Mouse (Mus musculus): Measurements from ENCODE around the gene Gramd1b.

The Gramd1b gene

DNA sequence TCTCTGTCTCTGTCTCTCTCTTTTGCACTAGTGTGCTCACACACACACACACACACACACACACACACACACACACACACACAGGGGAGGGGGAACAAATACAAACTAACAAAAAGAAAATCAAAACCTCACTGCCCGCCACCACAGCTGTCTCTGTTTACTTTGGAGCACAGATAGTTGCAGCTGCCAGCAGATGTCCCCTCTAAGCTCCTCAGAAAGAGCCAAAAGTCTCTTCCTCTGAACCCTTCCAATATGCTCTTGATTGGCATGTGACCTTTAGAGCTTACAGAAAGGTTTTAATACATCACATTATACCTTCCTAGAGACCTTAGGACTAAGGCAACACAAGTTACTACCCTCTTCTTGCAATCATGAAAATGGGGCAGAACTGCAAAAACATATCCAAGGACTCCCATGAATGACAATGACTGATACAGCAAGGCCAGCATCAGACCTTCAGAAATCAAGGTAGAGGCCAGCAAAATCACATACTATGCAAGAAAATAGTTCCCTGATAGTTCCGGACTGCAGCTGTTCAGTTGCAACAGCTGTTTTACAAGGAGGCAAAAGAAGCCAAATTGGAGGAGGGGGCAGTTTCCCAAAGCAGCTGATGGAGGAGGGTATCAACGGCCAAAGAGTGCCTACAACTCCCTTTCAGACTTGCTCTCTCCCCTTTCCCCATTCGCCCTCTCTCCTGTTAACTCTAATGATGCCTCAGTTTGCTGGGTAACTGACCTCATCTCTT, 72.5 kb downstream of the Gramd1b start:
- DNase-seq (ENCODE audit: low read depth, low spot score): no peak

DNA sequence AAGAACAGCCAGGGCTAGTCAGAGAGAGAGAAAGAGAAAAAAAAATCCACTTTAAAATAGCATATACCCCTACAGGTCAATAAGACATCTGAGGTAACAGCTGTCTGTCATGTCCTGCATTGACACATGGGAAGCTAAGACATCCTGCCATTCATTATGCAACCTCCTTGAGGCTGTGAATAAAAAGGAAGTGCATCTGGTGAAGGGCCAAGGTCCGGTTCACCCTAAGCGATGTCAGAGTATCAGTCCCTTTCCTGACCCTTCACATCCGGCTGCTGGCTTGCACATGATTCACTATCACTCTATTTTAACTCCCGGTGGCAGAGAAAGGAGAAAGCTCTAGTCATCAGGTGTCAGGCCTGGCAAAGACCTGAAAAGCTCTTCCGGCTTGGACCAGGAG, 73.7 kb downstream of the Gramd1b start:
- no peak for DNase-seq (ENCODE audit: low read depth, low spot score)

DNA sequence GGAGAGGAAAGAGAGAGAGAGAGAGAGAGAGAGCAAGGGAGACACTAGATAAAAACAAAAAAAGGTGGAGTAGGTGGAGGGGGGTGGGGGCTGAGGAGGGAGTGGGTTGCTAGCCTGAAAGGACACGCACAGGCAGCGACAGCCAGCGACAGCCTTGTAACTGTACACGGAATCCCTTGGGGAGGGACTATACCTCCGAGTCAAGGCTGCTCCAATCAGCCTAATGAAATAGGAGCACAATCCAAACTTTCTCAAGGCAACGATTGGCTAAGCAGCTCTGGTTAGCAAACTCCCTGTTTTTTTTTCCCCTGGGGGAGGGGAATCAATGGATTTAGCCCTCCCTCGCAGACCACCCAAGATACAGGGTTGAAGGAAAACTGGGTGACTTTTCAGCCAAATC, 75.0 kb downstream of the Gramd1b start:
- no peak for DNase-seq (ENCODE audit: low read depth, low spot score)

DNA sequence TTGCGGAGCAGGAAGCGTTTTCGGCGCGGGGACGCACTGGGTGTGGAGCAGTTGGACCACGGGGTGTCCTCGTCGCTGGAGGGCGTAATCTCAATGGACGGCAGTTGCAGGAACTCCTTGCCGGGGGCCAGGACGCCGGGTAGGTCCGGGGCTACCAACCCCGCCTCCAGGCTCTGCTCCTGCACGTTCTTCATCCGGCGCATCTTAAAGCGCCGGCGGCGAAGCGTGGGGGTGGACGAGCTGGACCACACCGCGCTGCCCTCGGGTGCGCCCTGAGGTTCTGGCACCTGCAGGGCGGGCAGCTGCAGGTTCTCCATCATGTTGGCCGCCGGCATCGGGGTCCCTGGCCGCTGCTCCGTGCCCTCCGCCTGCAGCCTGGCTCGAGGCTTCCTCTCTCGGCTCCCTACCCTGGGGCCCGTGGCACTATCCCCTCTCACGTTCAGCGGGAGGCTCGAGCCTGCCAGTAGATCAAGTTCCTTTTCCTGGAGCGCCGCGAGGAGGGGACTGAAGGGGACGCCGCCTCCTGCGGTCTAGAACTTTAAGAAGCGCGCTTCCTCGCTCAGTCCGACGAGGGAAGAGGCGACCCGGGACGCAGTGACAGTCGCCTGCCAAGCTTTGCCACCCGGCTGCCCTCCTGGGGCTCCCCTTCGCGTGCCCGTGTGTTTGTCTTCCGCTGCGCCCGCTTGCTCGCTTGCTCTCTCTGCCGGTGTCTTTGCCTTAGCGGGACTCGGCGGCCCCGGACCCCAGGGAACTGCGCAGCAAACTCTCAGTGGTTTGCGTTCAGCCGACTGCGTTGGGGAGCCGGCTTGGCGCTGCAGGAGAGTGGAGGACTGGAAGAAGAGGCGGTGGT, 75.6 kb downstream of the Gramd1b start:
- DNase-seq (ENCODE audit: low read depth, low spot score): peak; percentile 83

DNA sequence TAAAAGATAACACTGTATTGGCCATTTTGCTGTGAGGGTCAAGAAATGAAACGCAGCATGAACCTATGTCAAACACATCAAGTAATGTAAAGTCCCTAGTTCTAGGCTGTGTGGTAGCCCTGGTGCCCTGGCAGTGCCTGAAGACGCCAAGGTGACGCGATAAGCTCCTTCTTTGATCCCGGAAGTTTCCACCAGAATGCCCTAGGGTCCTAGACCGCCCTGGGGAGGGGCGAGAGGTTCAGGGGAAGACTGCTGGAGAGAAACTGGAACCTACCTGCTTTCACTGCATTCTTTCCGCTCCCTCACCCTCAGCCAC, 76.2 kb downstream of the Gramd1b start:
- DNase-seq (ENCODE audit: low read depth, low spot score): no peak

DNA sequence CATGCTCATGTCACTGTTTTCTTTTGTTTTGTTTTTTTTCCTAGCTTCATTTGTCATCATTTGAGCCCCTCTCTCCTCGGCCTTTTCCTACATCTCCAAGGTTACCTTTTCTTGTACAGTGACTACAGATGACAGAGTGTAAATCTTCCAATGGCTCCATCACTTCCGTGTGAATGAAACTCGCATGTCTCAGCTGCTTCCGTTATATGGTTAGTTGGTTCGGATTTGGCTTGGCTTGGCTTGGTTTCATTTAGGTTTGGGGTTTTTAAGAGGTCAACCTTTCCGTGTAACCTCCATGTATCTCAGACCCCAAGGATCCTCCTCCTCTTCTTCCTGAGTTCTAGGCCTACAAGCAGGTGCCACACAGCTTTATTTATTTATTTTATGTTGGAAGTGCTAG, 77.3 kb downstream of the Gramd1b start:
- peak; percentile 27 for DNase-seq (ENCODE audit: low read depth, low spot score)

DNA sequence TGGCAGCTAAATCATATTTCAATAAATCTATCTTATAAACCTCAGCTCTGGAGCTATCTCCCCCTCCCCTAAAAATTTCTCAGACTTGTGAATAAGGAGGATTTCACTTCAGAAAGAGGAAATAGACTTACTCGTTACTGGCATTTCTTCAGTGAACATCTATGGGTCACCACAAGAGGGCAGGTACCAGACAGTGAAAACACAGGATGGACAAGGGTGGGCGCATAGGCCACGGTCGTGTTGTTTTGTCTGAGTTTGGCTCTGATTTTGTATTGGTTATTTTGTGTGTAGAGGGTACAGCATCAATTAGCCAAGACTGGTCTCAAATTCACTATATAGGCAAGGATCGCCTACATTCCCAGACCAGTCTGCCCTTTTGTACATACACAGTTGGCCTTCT, 79.0 kb downstream of the Gramd1b start:
- DNase-seq (ENCODE audit: low read depth, low spot score): peak; percentile 54

DNA sequence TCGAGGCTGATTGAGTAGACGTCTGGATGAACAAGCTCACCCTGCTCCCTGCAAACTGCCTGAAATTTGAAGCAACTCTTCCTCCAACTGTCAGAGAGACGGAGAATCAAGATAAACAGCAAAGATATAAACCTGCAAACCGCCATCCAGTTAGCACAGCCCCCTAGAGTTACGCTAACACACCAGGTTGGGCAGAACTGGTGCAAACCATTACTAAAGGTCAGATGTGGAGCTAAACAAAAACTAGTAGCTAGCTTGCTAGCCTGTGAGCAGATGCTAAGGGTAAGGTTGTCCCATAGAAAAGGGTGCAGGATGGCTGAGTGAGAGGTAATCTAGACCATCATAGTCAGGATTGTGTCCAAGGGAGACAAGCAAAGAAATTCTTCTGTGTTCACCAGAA, 80.4 kb downstream of the Gramd1b start:
- no peak for DNase-seq (ENCODE audit: low read depth, low spot score)

DNA sequence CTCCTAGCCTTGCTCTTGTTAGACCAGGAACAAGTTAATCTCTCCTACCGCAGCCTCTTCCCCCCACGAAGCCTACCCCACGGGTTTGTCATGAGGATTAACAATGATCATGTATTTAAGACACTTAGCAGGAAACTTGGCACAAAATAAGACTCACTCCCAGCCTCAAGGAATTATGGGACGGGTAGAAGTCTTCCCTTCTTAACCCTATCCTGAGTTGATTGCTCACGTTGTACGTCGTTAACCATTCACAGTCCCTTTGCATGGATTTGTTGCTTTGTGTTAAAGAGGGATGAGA, 80.8 kb downstream of the Gramd1b start:
- DNase-seq (ENCODE audit: low read depth, low spot score): no peak

DNA sequence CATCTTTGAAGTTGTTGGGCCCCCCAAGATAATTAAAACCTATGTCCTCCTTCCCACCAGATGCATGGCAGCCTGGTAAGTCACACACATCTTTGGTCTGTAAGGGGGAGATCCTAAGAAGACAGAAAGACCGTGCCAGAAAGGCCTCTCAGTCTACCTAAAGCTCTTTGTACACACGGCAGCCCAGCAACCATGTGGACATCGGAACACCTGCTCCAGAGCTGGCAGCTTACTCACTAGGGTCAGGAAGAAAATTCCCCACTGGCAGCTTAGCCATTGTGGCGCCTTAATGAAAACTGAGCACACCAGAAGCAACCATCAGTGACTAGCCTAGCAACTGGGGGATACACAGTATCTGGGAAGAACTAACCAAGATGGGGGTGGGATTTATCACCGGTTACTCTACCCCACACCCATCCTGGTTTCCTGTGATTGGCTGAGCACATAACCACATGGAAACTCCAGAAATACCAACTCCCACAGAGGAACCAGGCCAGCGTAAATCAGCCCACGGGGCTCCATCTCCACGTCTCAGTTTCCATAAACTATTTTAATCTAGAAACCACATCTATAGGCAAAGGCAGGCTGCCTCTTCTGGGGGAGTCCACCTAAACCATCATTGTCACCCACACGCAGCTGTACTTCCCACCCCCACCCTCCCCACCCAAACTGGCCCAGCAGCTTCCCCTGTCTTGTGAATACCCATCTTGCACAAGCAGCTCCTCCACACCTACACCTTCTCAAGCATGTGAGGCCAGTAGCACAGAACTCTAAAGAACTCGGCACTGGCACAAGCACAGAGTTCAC, 81.4 kb downstream of the Gramd1b start:
- DNase-seq (ENCODE audit: low read depth, low spot score): peak; percentile 72

DNA sequence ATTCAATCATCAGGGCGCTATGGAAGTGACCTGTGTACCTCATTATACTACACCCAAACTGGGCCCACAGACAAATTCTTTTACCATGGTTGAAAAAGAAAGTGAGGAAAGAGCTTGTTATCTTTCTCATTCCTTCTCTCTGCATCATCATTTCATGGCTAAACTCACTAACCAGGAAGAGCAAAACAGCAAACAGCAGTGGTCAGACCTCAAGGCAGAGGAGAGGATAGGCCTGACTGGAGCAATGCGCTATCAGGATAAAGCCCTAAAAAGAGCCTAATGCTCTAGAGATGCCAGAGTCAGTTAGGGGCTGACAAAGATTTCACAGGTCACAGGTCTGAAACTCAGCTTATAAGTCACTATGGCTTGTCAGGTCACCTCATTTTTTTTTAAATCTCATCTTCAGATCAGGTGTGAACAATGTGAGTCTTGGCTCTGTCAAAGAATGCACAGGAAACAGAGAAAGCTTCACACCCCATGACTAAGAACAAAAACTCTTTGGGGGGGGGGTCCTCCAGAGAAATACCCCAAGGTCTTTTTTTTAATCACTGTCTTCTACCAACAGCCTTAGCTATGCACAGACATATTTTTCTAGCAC, 82.4 kb downstream of the Gramd1b start:
- peak; percentile 33 for DNase-seq (ENCODE audit: low read depth, low spot score)

DNA sequence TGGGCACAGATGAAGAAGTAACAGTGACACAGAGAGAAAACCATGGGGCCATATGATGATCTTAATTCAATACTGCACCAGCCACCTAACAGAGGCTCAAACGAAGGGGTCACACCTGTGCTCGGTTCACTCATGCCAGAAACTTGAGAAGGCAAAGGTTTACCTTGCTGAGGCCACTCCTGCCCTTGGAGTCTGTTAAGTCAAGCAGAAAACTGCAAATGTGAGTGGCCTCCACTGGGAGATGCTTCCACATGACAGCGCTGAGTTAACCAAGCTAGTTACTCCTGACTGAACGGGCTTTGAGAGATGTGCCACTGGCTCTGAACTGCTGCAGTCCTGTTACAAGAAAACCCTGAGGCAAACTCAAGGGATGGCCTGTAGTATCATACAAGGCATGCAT, 83.9 kb downstream of the Gramd1b start:
- no peak for DNase-seq (ENCODE audit: low read depth, low spot score)

DNA sequence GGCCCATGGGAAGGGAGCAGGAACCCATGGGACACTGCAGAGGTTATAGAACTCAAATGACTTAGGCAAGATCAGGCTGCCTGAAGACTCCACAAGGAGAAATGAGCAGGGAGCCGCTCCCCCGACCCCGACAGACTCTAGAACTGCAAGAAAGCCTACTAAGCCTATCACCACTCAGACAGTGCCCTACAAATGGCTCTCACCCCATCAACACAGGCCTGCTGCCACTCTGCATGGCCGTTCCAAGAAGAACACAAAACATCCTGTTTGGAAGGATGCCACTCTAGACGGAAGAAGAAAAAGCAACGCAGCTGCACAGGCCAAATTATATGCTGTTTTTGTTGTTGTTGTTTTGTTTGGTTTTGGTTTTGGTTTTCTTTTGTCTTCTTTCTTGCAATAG, 86.2 kb downstream of the Gramd1b start:
- DNase-seq (ENCODE audit: low read depth, low spot score): no peak

DNA sequence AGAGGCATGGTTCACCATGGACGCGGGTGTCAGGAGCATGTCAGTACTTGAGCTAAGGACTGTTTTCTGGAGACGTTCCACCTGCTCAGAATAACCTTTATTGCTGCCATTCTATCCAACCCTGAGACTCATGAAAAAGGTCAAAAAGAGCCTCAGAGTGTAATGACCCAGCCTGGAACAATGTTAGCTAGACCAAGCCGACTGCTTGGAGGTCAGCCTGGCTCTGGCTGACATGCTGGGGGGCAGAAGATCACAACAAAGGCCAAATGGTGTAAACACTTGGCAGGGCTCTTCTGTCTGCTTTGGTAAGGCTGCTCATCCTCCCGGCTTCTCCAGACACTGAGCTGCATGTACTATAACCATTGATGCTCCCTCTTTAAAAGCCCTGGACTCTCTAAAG, 88.4 kb downstream of the Gramd1b start:
- no peak for DNase-seq (ENCODE audit: low read depth, low spot score)

DNA sequence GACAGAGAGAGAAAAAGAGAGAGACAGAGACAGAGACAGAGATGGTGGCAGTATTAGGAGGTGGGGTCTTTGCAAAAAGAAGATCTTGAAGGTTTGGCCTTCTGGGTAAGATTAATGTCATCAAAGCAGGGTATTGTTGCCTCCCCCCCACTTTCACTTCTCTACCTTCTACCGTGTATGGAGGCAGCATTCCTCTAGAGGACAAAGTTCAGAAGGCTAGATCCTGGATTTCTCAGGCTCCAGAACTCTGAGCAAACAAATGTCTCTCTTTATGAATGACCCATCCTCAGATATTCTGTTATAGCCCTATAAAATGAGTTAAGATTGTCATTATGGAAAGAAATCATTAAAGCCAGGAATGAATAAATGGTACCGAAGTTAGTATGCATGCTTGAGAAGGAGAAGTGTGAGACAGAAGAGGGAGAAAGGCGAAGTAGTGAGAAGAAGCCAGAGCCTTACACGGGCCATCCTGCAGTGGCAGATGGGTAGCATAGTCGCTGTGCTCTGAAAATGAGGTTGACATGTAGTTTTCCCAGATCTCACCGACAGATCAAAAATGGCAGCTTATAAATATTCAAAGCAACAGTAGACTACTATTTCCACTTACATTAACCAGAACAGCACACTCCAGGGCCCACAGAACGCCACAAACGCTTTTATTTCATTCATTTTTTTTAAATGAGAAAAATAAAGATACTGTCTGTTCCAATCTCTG, 91.1 kb downstream of the Gramd1b start:
- no peak for DNase-seq (ENCODE audit: low read depth, low spot score)

DNA sequence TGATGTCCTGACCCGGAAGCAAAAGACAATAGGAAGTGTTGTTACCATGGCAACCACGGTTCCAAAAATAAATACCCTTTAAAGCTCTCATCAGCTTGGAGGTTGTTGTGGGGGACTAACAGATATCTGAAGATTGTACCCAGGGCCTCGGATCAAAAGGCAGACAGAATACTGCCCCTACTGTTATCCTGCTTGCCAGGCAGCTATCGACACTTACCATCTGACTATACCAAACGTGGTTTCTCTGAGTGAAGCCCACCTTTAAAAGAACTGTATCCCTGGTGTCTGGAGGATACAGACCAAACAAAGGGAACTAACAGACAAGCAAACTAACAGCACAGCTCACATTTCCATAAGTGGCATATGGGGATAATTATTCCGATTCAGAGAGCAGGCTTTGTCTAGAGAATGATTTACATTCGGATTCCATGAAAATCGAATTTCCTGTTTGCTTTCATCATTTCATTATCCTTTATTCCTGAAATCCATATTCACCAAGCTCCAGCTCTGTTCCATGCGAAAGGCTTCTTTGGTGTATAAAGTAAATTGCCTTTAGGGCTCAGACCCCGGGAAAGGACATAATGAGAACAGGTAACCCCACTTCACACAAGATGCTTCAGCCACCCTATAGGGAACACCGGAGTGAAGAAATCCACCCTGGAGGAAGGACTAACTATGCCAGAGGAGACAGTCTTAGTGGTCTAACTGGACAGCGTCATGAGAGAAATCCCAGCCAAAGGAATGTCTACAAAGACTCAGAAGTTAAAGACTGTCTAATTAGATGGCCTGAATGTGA, 92.3 kb downstream of the Gramd1b start:
- peak; percentile 32 for DNase-seq (ENCODE audit: low read depth, low spot score)

DNA sequence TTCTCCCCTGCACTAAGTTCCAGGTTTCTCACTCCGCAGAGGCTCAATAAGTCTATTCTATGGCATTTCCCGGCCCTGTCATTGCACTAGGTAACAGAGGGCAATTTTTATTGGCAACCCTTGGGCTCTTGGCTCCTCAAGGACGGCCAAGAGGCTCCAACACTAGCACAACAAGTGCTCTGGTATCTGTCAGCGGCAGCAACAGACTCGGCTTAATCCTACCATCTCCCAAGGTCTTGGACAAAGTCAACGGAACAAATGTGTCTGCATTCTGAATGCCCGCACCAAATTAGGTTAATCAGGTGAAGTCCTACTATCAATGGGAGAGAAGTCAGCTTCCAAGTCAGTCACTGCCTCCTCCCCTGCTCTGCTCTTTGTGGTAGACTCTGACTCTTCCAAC, 93.3 kb downstream of the Gramd1b start:
- DNase-seq (ENCODE audit: low read depth, low spot score): no peak

DNA sequence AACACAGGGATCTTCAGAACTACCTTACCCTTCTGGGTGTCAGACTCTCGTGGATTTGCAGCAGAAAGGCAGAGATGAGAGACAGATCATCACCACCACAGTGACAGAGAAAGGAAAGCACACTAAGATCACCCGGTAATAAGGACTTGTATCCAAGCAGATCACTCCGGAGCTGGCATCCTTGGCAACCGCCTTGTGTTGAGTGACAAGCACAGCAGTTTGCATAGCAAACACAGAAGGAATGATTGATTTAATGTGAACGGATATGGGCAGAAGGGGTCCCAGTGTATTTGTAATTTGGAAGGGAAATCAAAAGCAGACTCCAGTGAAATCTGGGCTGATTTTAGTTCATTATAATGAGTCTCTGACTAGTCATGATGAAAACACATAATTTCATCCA, 97.9 kb downstream of the Gramd1b start:
- no peak for DNase-seq (ENCODE audit: low read depth, low spot score)

DNA sequence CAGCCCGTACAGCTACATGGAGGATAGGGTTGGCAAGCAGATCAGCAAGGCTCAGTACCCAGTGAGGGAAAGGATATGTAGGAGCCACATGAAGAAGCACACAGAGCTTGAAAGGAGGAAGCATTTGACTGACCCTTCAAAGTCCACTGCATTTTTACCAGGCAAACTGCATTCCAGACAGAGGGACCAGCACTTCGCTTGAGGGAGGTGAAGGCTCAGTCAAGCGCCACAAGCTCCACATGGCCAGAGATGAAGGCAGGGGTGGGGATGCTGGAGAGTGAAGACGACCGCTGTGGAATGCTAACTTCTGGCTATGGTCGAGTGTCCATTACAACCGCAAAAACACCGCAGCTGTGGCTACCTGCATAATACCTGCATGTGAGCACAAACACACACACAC, 100.2 kb downstream of the Gramd1b start:
- no peak for DNase-seq (ENCODE audit: low read depth, low spot score)

DNA sequence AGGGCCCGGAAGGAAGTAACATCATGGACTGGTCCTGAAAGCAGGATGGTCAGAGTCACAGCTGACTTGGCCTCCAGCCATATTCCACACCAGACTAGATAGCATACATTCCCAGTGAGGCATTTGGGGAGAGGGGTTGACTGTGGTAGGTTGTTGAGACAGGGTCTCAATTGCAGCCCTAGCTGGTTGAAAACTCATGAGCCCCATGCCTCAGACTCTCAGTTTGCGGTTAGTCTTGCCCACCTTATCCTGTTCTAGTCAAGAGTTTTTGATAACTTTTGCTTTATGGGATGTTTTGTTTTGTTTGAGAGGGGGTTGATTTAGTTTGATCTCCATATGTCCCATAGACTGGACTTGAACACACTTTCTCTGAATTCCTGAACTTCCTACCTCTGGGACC, 103.5 kb downstream of the Gramd1b start:
- DNase-seq (ENCODE audit: low read depth, low spot score): no peak
